Mouse (Mus musculus) cortical plate, adult 2 months (tissue): ENCODE results near the gene Prmt9.

Experiments
- CTCF ChIP-seq: fragments of 200-500 bp; IDR thresholded peaks from 2 replicates; pipeline ENCODE4 v1.5.1; 2011; ENCODE audit warnings: mild to moderate bottlenecking, control low read depth, low read length; ENCODE audit not compliant: insufficient read depth; ENCODE audit errors: extremely low read depth
- POLR2A ChIP-seq: fragments of 200-500 bp; IDR thresholded peaks from 2 replicates; pipeline ENCODE4 v1.6.1; 2011; ENCODE audit warnings: mild to moderate bottlenecking, low read length, control low read depth; ENCODE audit not compliant: insufficient read depth; ENCODE audit errors: extremely low read depth

GRCm38 (mm10) chr8:77511750-77512493 is 37.3 kb upstream of the Prmt9 start:
- no peak for TF ChIP-seq CTCF
- TF ChIP-seq POLR2A = no peak
